Mouse (Mus musculus) right cerebral cortex, adult 18-20 months (tissue): ENCODE measurements at regions not wholly inside any gene's neighbourhood (a gene's known extent, or its start where the extent isn't known, plus 50 kb on each side); places are given as distances from the start of the nearest gene placed in this dataset.

ENCODE experiments used
- DNase-seq: peaks from one replicate; pipeline ENCODE4 v3.0.0; 2022; ENCODE audit warnings: mixed read lengths

- no peak for DNase-seq
These were observed 177.2 kb upstream of the Rora start for GRCm38 (mm10) chr9:68476391-68476790.

- peak; percentile 30 for DNase-seq
These were observed 176.1 kb upstream of the Rora start for GRCm38 (mm10) chr9:68477466-68477865.

- DNase-seq, result no peak
These were observed 166.9 kb upstream of the Rora start for GRCm38 (mm10) chr9:68486646-68487045.

GRCm38 (mm10) chr9:68491151-68491550, 162.4 kb upstream of the Rora start:
- no peak for DNase-seq

- DNase-seq, result no peak
These were observed 132.4 kb upstream of the Rora start for GRCm38 (mm10) chr9:68521218-68521617.

- no peak for DNase-seq
These were observed 91.6 kb upstream of the Rora start for GRCm38 (mm10) chr9:68561767-68562552.

- DNase-seq, result no peak
These were observed 90.4 kb upstream of the Rora start for GRCm38 (mm10) chr9:68563206-68563605.

- no peak for DNase-seq
These were observed 67.8 kb upstream of the Rora start for GRCm38 (mm10) chr9:68585751-68586150.

GRCm38 (mm10) chr9:68591023-68591422, 62.6 kb upstream of the Rora start:
- peak; percentile 23 for DNase-seq

- DNase-seq, result no peak
These were observed 60.6 kb upstream of the Rora start for GRCm38 (mm10) chr9:68592976-68593375.

GRCm38 (mm10) chr9:68594586-68594985, 59.0 kb upstream of the Rora start:
- no peak for DNase-seq
